Mouse (Mus musculus): ENCODE measurements around the gene Amt. TPM values are rescaled to one million over a fixed set of nuclear protein-coding genes. Genes with fewer than 3 reads are reported as not detected.

The Amt gene
- polyA plus RNA-seq, 1 experiment = 4.3 TPM

DNA sequence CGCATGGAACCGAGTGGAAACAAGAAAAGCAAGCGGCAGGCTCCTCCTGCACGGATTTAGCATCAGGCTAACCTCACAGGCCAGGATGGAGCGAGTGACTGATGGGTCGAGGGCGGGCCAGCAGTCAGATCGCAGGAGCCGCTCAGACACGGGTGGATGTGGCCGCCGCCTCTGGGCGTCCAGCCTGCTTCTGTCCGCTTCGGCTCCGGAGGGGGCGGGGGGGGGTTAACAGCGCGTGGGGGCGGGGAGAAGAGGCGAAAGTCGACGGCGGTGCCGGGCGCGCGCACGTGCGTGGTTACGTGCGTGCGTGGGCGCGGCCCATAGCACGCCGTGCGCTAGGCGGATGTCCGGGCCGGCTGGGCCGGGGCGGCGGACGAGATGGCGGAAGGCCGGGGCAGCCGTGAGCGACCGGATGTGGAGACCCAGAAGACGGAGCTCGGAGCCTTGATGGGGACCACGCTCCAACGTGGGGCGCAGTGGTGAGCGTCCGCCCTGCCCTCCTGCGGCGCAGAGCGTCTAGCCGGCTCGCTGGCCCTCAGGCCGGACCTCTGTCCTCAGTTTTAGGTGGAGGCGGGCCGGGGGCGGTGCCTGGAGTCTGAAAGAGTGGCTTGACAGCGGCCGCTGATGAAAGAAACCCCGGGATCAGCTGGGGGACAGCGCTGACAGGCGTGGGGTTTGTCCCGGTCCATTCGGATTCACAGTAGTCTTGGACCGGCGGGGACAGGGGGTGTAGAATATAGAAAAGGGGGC is 51.1 kb downstream of the Amt start, which contains the start of gene Usp4:
TSS of gene Usp4 (plus strand) at position 314 of the 750 bp plus-strand sequence.
- Histone ChIP-seq H3K27ac (ENCODE audit: control insufficient read depth, insufficient read depth, low read depth, low read length) (peak within 1 kb of the TSS; percentile 84), H3K4me1 (ENCODE audit: control insufficient read depth, insufficient read depth, low read length) (peaks cover 9% of the 10 kb centered on the region), H3K27me3 (ENCODE audit: control insufficient read depth, insufficient read depth, low read length) (no peaks in the 10 kb centered on the region), H3K36me3 (ENCODE audit: control insufficient read depth, insufficient read depth, low read length) (peaks cover 2% of the 10 kb centered on the region; the same call in 1 of the 2 replicates), H3K4me3 (ENCODE audit: control insufficient read depth, low read depth, low read length) (peak within 1 kb of the TSS; percentile 97)
- TF ChIP-seq POLR2A (IDR thresholded peaks at IDR 0.05; ENCODE audit: control insufficient read depth, low read depth, low read length) (peak; percentile 87), CTCF (IDR thresholded peaks at IDR 0.05; ENCODE audit: control insufficient read depth, insufficient read depth, insufficient replicate concordance, low read depth, low read length) (no peak)

DNA sequence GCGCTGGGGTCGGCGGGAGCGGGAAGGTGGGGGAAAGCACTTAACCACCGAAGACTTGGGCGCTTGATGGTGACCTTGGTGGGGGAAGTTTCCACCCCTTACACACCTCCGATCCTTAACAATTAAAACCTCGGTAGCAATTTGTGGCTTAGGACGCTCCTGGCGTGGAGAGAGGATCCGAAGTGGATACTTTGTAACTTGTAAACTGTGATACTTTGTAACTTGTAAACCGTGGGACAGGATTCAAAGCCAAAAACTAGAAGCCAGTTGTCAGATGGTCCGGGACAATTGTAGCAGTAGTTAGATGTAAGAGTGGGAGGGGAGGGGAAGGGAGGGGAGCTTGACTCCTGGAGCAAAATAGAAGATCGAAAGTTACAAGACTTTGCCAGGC is 51.6 kb downstream of the Amt start:
- peaks cover 2% of the 10 kb centered on the region; the same call in 1 of the 2 replicates for H3K36me3 ChIP-seq (ENCODE audit: control insufficient read depth, insufficient read depth, low read length)
- H3K4me3 ChIP-seq (ENCODE audit: control insufficient read depth, low read depth, low read length) = peak overlapping the region; percentile 97
- TF ChIP-seq CTCF (IDR thresholded peaks at IDR 0.05; ENCODE audit: control insufficient read depth, insufficient read depth, insufficient replicate concordance, low read depth, low read length) (no peak), POLR2A (IDR thresholded peaks at IDR 0.05; ENCODE audit: control insufficient read depth, low read depth, low read length) (no peak)
- H3K27me3 ChIP-seq (ENCODE audit: control insufficient read depth, insufficient read depth, low read length) = no peaks in the 10 kb centered on the region
- H3K27ac ChIP-seq (ENCODE audit: control insufficient read depth, insufficient read depth, low read depth, low read length) = no peak overlapping the region; the same call in 1 of the 2 replicates
- H3K4me1 ChIP-seq (ENCODE audit: control insufficient read depth, insufficient read depth, low read length) = peaks cover 9% of the 10 kb centered on the region

DNA sequence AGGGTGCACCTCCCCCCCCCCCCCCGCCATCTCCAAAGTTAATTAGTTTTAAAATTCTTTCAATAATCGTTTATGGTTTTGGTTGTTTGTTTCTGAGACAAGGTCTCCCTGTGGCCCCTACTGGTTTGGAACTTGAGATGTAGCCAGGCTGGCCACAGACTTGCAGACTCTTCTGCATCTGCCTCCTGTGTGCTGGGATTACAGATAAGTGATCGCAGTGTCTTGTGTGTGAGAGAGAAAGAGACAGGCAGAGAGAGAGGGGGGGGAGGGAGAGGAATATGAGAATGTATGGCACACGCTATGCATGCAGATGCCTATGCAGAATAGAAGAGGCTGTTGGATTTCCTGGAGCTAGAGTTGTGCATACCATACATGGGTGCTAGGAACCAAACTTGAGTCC is 53.1 kb downstream of the Amt start:
- TF ChIP-seq POLR2A (IDR thresholded peaks at IDR 0.05; ENCODE audit: control insufficient read depth, low read depth, low read length) (no peak), CTCF (IDR thresholded peaks at IDR 0.05; ENCODE audit: control insufficient read depth, insufficient read depth, insufficient replicate concordance, low read depth, low read length) (no peak)
- Histone ChIP-seq H3K27me3 (ENCODE audit: control insufficient read depth, insufficient read depth, low read length) (no peaks in the 10 kb centered on the region), H3K27ac (ENCODE audit: control insufficient read depth, insufficient read depth, low read depth, low read length) (no peak overlapping the region), H3K4me3 (ENCODE audit: control insufficient read depth, low read depth, low read length) (no peak overlapping the region), H3K4me1 (ENCODE audit: control insufficient read depth, insufficient read depth, low read length) (peaks cover 9% of the 10 kb centered on the region), H3K36me3 (ENCODE audit: control insufficient read depth, insufficient read depth, low read length) (peaks cover 2% of the 10 kb centered on the region; the same call in 1 of the 2 replicates)

Other genes with a start within 250 kb of the Amt start
- 21.5 and 21.6 TPM in 2 replicates for gene Gmppb, start 247.6 kb upstream of the Amt start, polyA plus RNA-seq (2012; rRNA removed)
- gene Amigo3, start 243.7 kb upstream of the Amt start, polyA plus RNA-seq (2012; rRNA removed) = 1.3 and 1.4 TPM in 2 replicates
- 0.59 and 0.90 TPM in 2 replicates for gene Mst1, start 216.4 kb upstream of the Amt start, polyA plus RNA-seq (2012; rRNA removed)
- gene Rnf123, start 213.5 kb upstream of the Amt start, polyA plus RNA-seq (2012; rRNA removed) = 82.8 and 86.7 TPM in 2 replicates
- gene Apeh, start 202.2 kb upstream of the Amt start, polyA plus RNA-seq (2012; rRNA removed) = 19.2 and 21.2 TPM in 2 replicates
- gene Bsn, start 106.5 kb upstream of the Amt start, polyA plus RNA-seq (2012; rRNA removed) = 1.2 TPM in 2 replicates
- gene Dag1, start 32.9 kb upstream of the Amt start, polyA plus RNA-seq (2012; rRNA removed) = 14.0 and 17.2 TPM in 2 replicates
- 23.1 and 24.8 TPM in 2 replicates for gene Nicn1, start 6.4 kb upstream of the Amt start, polyA plus RNA-seq (2012; rRNA removed)
- 34.8 and 40.5 TPM in 2 replicates for gene Rhoa, start 9.3 kb downstream of the Amt start, polyA plus RNA-seq (2012; rRNA removed)
- gene Tcta, start 9.3 kb downstream of the Amt start, polyA plus RNA-seq (2012; rRNA removed) = 40.4 and 42.0 TPM in 2 replicates
- 64.0 and 88.9 TPM in 2 replicates for gene Gpx1, start 42.0 kb downstream of the Amt start, polyA plus RNA-seq (2012; rRNA removed)
- 115 and 116 TPM in 2 replicates for gene Usp4, start 51.0 kb downstream of the Amt start, polyA plus RNA-seq (2012; rRNA removed)
- gene 1700102P08Rik, start 96.0 kb downstream of the Amt start, polyA plus RNA-seq (2012; rRNA removed) = 72.2 and 91.0 TPM in 2 replicates
- 5.3 and 5.8 TPM in 2 replicates for gene Ccdc36, start 131.6 kb downstream of the Amt start, polyA plus RNA-seq (2012; rRNA removed)
- gene BC048562, start 139.6 kb downstream of the Amt start, polyA plus RNA-seq (2012; rRNA removed) = 91.8 and 100 TPM in 2 replicates
- 19.4 and 20.6 TPM in 2 replicates for gene Ccdc71, start 163.7 kb downstream of the Amt start, polyA plus RNA-seq (2012; rRNA removed)
- 15.2 and 18.7 TPM in 2 replicates for gene Klhdc8b, start 164.7 kb downstream of the Amt start, polyA plus RNA-seq (2012; rRNA removed)
- gene Lamb2, start 182.9 kb downstream of the Amt start, polyA plus RNA-seq (2012; rRNA removed) = 23.3 and 24.3 TPM in 2 replicates
- 128 and 134 TPM in 2 replicates for gene Usp19, start 193.7 kb downstream of the Amt start, polyA plus RNA-seq (2012; rRNA removed)
- 159 and 195 TPM in 2 replicates for gene Qars, start 210.9 kb downstream of the Amt start, polyA plus RNA-seq (2012; rRNA removed)
- 196 and 208 TPM in 2 replicates for gene Qrich1, start 220.0 kb downstream of the Amt start, polyA plus RNA-seq (2012; rRNA removed)